Mouse (Mus musculus) ES-E14 (cell line): Measurements from ENCODE around the gene Gm9945. TPM values are rescaled to one million over a fixed set of nuclear protein-coding genes. Genes with fewer than 3 reads are reported as not detected.

ENCODE experiments used
- DNase-seq: peaks from one replicate; pipeline ENCODE4 v3.0.0-alpha.2; 2013; ENCODE audit warnings: low read depth, low spot score
- H3K27ac ChIP-seq: 2 replicates; pipeline ENCODE4 v1.5.1; 2012; ENCODE audit warnings: low read depth, mild to moderate bottlenecking, low read length, moderate library complexity, mixed read lengths; ENCODE audit not compliant: poor library complexity, insufficient read depth, severe bottlenecking
- H3K36me3 ChIP-seq: 2 replicates; pipeline ENCODE4 v1.6.1; 2012; ENCODE audit warnings: mild to moderate bottlenecking, low read length, moderate library complexity, mixed read lengths; ENCODE audit not compliant: control insufficient read depth, poor library complexity, insufficient read depth, severe bottlenecking
- H3K4me1 ChIP-seq, 2 experiments: fragments of 150-350 bp in 1 of 2; sonication (generic) in 1 of 2; 2 replicates each; pipeline ENCODE4 v1.6.1; 2012; ENCODE audit warnings: low read length in 2 of 2, mild to moderate bottlenecking in 1 of 2, mixed read lengths in 1 of 2; ENCODE audit not compliant: control insufficient read depth in 2 of 2, insufficient read depth in 2 of 2, poor library complexity in 1 of 2
- H3K4me3 ChIP-seq, 2 experiments: fragments of 150-350 bp in 1 of 2; sonication (generic) in 1 of 2; 2 replicates each; pipeline ENCODE4 v1.5.1; 2012; ENCODE audit warnings: low read length in 2 of 2, low read depth in 1 of 2, mild to moderate bottlenecking in 1 of 2, mixed read lengths in 1 of 2; ENCODE audit not compliant: insufficient read depth in 1 of 2, poor library complexity in 1 of 2, severe bottlenecking in 1 of 2
- H3K9ac ChIP-seq: 2 replicates; pipeline ENCODE4 v1.6.1; 2012; ENCODE audit warnings: low read depth, mild to moderate bottlenecking, low read length, mixed read lengths; ENCODE audit not compliant: poor library complexity, insufficient read depth, severe bottlenecking
- H3K9me3 ChIP-seq: fragments of 150-350 bp; sonication (generic); 2 replicates; pipeline ENCODE4 v1.6.1; 2012; ENCODE audit warnings: low read depth, mild to moderate bottlenecking, low read length; ENCODE audit not compliant: control insufficient read depth, insufficient read depth
- CHD2 ChIP-seq: IDR thresholded peaks from 2 replicates; pipeline ENCODE4 v1.6.1; 2014; ENCODE audit warnings: mild to moderate bottlenecking, low read depth, low read length, inconsistent platforms
- HCFC1 ChIP-seq: IDR thresholded peaks from 2 replicates; pipeline ENCODE4 v1.6.1; 2012; ENCODE audit warnings: low read length, inconsistent platforms, borderline replicate concordance; ENCODE audit not compliant: insufficient read depth
- MAFK ChIP-seq: IDR thresholded peaks from 2 replicates; pipeline ENCODE4 v1.6.1; 2014; ENCODE audit warnings: mild to moderate bottlenecking, low read depth, low read length, inconsistent platforms; ENCODE audit not compliant: insufficient read depth
- ZC3H11A ChIP-seq: IDR thresholded peaks from 2 replicates; pipeline ENCODE4 v1.6.1; 2012; ENCODE audit warnings: low read depth, mild to moderate bottlenecking, inconsistent platforms, low read length, borderline replicate concordance
- ZNF384 ChIP-seq: IDR thresholded peaks from 2 replicates; pipeline ENCODE4 v1.6.1; 2012; ENCODE audit warnings: low read depth, low read length, inconsistent platforms
- in situ Hi-C, 2 experiments: fragments of 600-800 bp; cut with MboI; formaldehyde crosslinking; loops; one replicate each; pipeline ENCODE4 v1.15.1; 2025; ENCODE audit warnings: low sequenced_read_pairs in 2 of 2, inconsistent platforms in 1 of 2; ENCODE audit not compliant: unreplicated experiment in 2 of 2
- total RNA-seq: library from RNA; depleted of rRNA; stranded (reverse); fragments of 300-350 nt; gene quantifications from 2 replicates; pipeline ENCODE4 v1.2.3, GENCODE M21; 2012

The Gm9945 gene
- total RNA-seq, 1 experiment = not detected

- no peaks in the 10 kb centered on the region for H3K36me3 ChIP-seq
- no peak overlapping the region for H3K27ac ChIP-seq
- no peak for TF ChIP-seq CHD2
- 0 out of 4 replicates have a peak overlapping the region, but pooled peaks of 1 of the 2 experiments have one; percentile 31 for H3K4me3 ChIP-seq
- no peak overlapping the region for H3K9ac ChIP-seq
- H3K4me1 ChIP-seq = peaks cover 0 to 2% of the 10 kb centered on the region in 2 experiments; a peak in 1 of 4 replicates
- no peak for DNase-seq
- in situ Hi-C loops = no loop called here
- no peaks in the 10 kb centered on the region for H3K9me3 ChIP-seq
These were observed 20.6 kb downstream of the Gm9945 start for GRCm38 (mm10) chr11:53500569-53500968.

GRCm38 (mm10) chr11:53502039-53502765 is 22.2 kb downstream of the Gm9945 start:
- DNase-seq = no peak
- in situ Hi-C loops = no loop called here
- Histone ChIP-seq H3K4me3 (no peak overlapping the region), H3K36me3 (no peaks in the 10 kb centered on the region), H3K9me3 (no peaks in the 10 kb centered on the region), H3K4me1 (peaks cover 0 to 2% of the 10 kb centered on the region in 2 experiments; a peak in 1 of 4 replicates), H3K27ac (no peak overlapping the region), H3K9ac (no peak overlapping the region)
- TF ChIP-seq ZC3H11A = no peak

- no peak overlapping the region for H3K9ac ChIP-seq
- H3K4me1 ChIP-seq = peaks cover 6 to 9% of the 10 kb centered on the region in 2 experiments; a peak in 2 of 4 replicates
- H3K9me3 ChIP-seq = no peaks in the 10 kb centered on the region
- DNase-seq = no peak
- in situ Hi-C loops = no loop called here
- no peak overlapping the region for H3K4me3 ChIP-seq
- TF ChIP-seq HCFC1 (no peak), CHD2 (no peak), MAFK (no peak)
- H3K27ac ChIP-seq = no peak overlapping the region
- H3K36me3 ChIP-seq = no peaks in the 10 kb centered on the region
These were observed 23.8 kb downstream of the Gm9945 start for GRCm38 (mm10) chr11:53503738-53504137.

GRCm38 (mm10) chr11:53504376-53504775 is 24.4 kb downstream of the Gm9945 start:
- no peaks in the 10 kb centered on the region for H3K9me3 ChIP-seq
- H3K36me3 ChIP-seq = no peaks in the 10 kb centered on the region
- in situ Hi-C loops = no loop called here
- H3K27ac ChIP-seq = no peak overlapping the region
- H3K4me1 ChIP-seq = peaks cover 8 to 9% of the 10 kb centered on the region in 2 experiments; a peak in 2 of 4 replicates
- no peak overlapping the region for H3K9ac ChIP-seq
- no peak for DNase-seq
- TF ChIP-seq CHD2 (no peak), MAFK (no peak), ZNF384 (no peak), HCFC1 (no peak), ZC3H11A (no peak)
- no peak overlapping the region for H3K4me3 ChIP-seq

- no peak for DNase-seq
- no peak for TF ChIP-seq CHD2
- TF ChIP-seq ZC3H11A = no peak
- no peak for TF ChIP-seq HCFC1
- no peak for TF ChIP-seq MAFK
- no peak for TF ChIP-seq ZNF384
- Histone ChIP-seq H3K4me3 (no peak overlapping the region), H3K27ac (no peak overlapping the region), H3K9me3 (no peaks in the 10 kb centered on the region), H3K9ac (no peak overlapping the region), H3K36me3 (no peaks in the 10 kb centered on the region), H3K4me1 (peaks cover 8 to 10% of the 10 kb centered on the region in 2 experiments; a peak in 2 of 4 replicates)
- in situ Hi-C loops = no loop called here
These were observed 25.2 kb downstream of the Gm9945 start for GRCm38 (mm10) chr11:53505026-53505663.
